Mouse (Mus musculus) ES-Bruce4 (cell line): ENCODE measurements around the gene Cnnm4.

Experiments used
- CTCF ChIP-seq: IDR thresholded peaks from one replicate; pipeline ENCODE4 v1.8.1; 2011; ENCODE audit warnings: low read depth, low read length
- EP300 ChIP-seq: IDR thresholded peaks from 2 replicates; pipeline ENCODE4 v1.6.1; 2011; ENCODE audit warnings: low read depth, low read length; ENCODE audit not compliant: insufficient read depth
- POLR2A ChIP-seq: IDR thresholded peaks from one replicate; pipeline ENCODE4 v1.8.1; 2011; ENCODE audit warnings: low read length; ENCODE audit not compliant: insufficient read depth

GRCm38 (mm10) chr1:36542925-36543324 lies 71.5 kb downstream of the Cnnm4 start:
- no peak for TF ChIP-seq CTCF
- no peak for TF ChIP-seq POLR2A
- no peak for TF ChIP-seq EP300
